Mouse (Mus musculus) forebrain, embryonic 14.5 days (tissue): ENCODE measurements at regions not wholly inside any gene's neighbourhood (a gene's known extent, or its start where the extent isn't known, plus 50 kb on each side); places are given as distances from the start of the nearest gene placed in this dataset.
"Not testable (repeated sequence)": the region's sequence is repeated elsewhere in the genome, so short reads cannot be mapped to it uniquely, and the experiment has no call there.

Experiments used
- ATAC-seq: fragments of 200-750 bp; cut with Nextera tagmentation; 2 replicates; pipeline ENCODE4 v1.8.0; 2017; ENCODE audit warnings: mild to moderate bottlenecking, moderate library complexity
- DNase-seq: peaks from one replicate; pipeline ENCODE4 v3.0.0-alpha.2; 2015; ENCODE audit warnings: low spot score
- H3K27ac ChIP-seq: fragments of 300-500 bp; sonication (generic); 2 replicates; pipeline ENCODE4 v1.5.1; 2014; ENCODE audit warnings: low read depth, mild to moderate bottlenecking, control low read depth, low read length, moderate library complexity
- H3K27me3 ChIP-seq: fragments of 300-500 bp; sonication (generic); replicated peaks from 2 replicates; pipeline ENCODE4 v1.6.1; 2014; ENCODE audit warnings: low read length, control low read depth, mixed read lengths; ENCODE audit not compliant: control insufficient read depth, insufficient read depth
- H3K36me3 ChIP-seq: fragments of 300-500 bp; sonication (generic); 2 replicates; pipeline ENCODE4 v1.6.1; 2014; ENCODE audit warnings: low read length, control low read depth; ENCODE audit not compliant: control insufficient read depth, insufficient read depth
- H3K4me1 ChIP-seq: fragments of 300-500 bp; sonication (generic); 2 replicates; pipeline ENCODE4 v1.6.1; 2014; ENCODE audit warnings: antibody characterized with exemption, low read length, control low read depth; ENCODE audit not compliant: control insufficient read depth, insufficient read depth
- H3K4me2 ChIP-seq: fragments of 300-500 bp; sonication (generic); 2 replicates; pipeline ENCODE4 v1.6.1; 2014; ENCODE audit warnings: mild to moderate bottlenecking, control low read depth, low read length
- H3K4me3 ChIP-seq: fragments of 300-500 bp; sonication (generic); 2 replicates; pipeline ENCODE4 v1.5.1; 2014; ENCODE audit warnings: low read depth, low read length, control low read depth
- H3K9ac ChIP-seq: fragments of 300-500 bp; sonication (generic); 2 replicates; pipeline ENCODE4 v1.6.1; 2014; ENCODE audit warnings: mild to moderate bottlenecking, low read length, control low read depth, moderate library complexity
- H3K9me3 ChIP-seq: fragments of 300-500 bp; sonication (generic); replicated peaks from 2 replicates; pipeline ENCODE4 v1.6.1; 2016; ENCODE audit warnings: low read length, control low read depth, mixed read lengths; ENCODE audit not compliant: control insufficient read depth
- WGBS: fragments of 180-500 bp; shearing (Covaris S2); extraction: QIAGEN DNeasy Blood & Tissue Kit; methylation state at CpG from one replicate; pipeline ENCODE4 v1.1.7; 2014; 5-methylcytosine and 5-hydroxymethylcytosine counted together

- 74% methylated on average over 5 of the region's 5 CpGs for WGBS
- H3K27ac ChIP-seq, DNase-seq, H3K9me3 ChIP-seq, ATAC-seq, H3K27me3 ChIP-seq, H3K4me2 ChIP-seq, H3K4me1 ChIP-seq, H3K4me3 ChIP-seq, H3K9ac ChIP-seq, H3K36me3 ChIP-seq: not testable (repeated sequence)
These were observed 74.4 kb upstream of the Oxtr start for GRCm38 (mm10) chr6:112564119-112564518.

- not testable (repeated sequence) for H3K4me3 ChIP-seq, H3K4me2 ChIP-seq, H3K4me1 ChIP-seq, ATAC-seq, H3K27me3 ChIP-seq, H3K36me3 ChIP-seq, DNase-seq, H3K9me3 ChIP-seq, H3K9ac ChIP-seq, H3K27ac ChIP-seq
- WGBS = 97% methylated on average over 17 of the region's 17 CpGs
These were observed 73.9 kb upstream of the Oxtr start for GRCm38 (mm10) chr6:112563659-112564058.

DNA sequence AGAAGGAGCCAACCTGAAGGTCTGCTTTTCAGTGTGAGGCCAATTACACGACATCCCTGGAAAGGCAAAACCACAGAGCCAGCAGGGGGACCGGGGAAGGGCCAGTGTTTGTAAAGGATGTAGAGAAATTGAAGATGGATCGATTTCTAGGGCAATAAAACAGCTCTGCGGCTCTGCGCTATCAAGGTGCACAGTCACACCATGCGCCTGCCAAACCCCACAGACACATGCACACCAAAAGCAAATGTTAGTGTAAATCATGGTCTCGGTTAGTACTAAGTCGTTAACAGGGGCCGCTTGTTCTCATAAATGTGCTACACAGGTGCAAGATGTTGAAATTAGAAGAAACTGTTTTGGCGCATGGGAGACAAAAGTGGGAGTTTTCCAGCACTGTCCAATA, 72.3 kb upstream of the Oxtr start:
- ATAC-seq (peak; percentile 26; the same call in 1 of the 2 replicates), DNase-seq (no peak)
- no peak overlapping the region for H3K27ac ChIP-seq

GRCm38 (mm10) chr6:112561568-112561967, 71.8 kb upstream of the Oxtr start:
- Histone ChIP-seq H3K4me1 (peaks cover 9% of the 10 kb centered on the region; the same call in 1 of the 2 replicates), H3K9ac (0 out of 2 replicates have a peak overlapping the region, but pooled peaks have one; percentile 8), H3K9me3 (no peaks in the 10 kb centered on the region), H3K4me3 (no peak overlapping the region), H3K27me3 (no peaks in the 10 kb centered on the region), H3K27ac (no peak overlapping the region), H3K36me3 (no peaks in the 10 kb centered on the region), H3K4me2 (no peak overlapping the region)
- 21% methylated on average over 7 of the region's 7 CpGs for WGBS
- peak; percentile 69 for DNase-seq
- ATAC-seq = peak; percentile 68

More for the DNA sequence above, 72.3 kb upstream of the Oxtr start:
- Histone ChIP-seq H3K9me3 (no peaks in the 10 kb centered on the region), H3K4me3 (no peak overlapping the region), H3K9ac (0 out of 2 replicates have a peak overlapping the region, but pooled peaks have one; percentile 8), H3K4me1 (peaks cover 9% of the 10 kb centered on the region; the same call in 1 of the 2 replicates), H3K27me3 (no peaks in the 10 kb centered on the region), H3K4me2 (no peak overlapping the region), H3K36me3 (no peaks in the 10 kb centered on the region)
- WGBS = 64% methylated on average over 10 of the region's 10 CpGs

DNA sequence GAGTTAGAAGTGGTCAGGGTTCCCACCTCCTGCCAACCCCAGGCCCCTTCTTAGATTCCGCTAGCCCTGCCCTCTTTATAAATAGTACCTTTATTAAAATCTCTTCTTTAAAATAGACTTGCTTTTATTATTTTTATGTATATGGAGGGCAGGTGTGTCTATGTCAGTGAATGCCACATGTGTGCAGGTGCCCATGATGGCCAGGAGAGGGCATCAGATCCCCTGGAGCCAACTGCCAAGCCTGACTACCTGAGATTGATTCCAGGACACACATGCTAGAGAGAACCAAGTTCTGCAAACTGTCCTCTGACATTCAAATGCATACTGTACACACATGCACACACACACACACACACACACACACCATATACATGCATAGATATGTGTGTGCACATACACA, 69.8 kb upstream of the Oxtr start:
- H3K4me1 ChIP-seq = peaks cover 9% of the 10 kb centered on the region; the same call in 1 of the 2 replicates
- no peak for DNase-seq
- no peaks in the 10 kb centered on the region for H3K9me3 ChIP-seq
- no peaks in the 10 kb centered on the region for H3K36me3 ChIP-seq
- H3K27me3 ChIP-seq = no peaks in the 10 kb centered on the region
- H3K27ac ChIP-seq = no peak overlapping the region
- ATAC-seq = no peak
- WGBS = 100% methylated on average over 1 of the region's 1 CpGs
- H3K4me3 ChIP-seq = no peak overlapping the region
- no peak overlapping the region for H3K9ac ChIP-seq
- H3K4me2 ChIP-seq = no peak overlapping the region

GRCm38 (mm10) chr6:112557516-112557915, 67.8 kb upstream of the Oxtr start:
- H3K4me3 ChIP-seq = no peak overlapping the region
- no peak overlapping the region for H3K9ac ChIP-seq
- H3K36me3 ChIP-seq = no peaks in the 10 kb centered on the region
- DNase-seq = no peak
- H3K4me1 ChIP-seq = peaks cover 9% of the 10 kb centered on the region; the same call in 1 of the 2 replicates
- no peak for ATAC-seq
- H3K9me3 ChIP-seq = no peaks in the 10 kb centered on the region
- H3K27me3 ChIP-seq = no peaks in the 10 kb centered on the region
- no peak overlapping the region for H3K27ac ChIP-seq
- WGBS = 84% methylated on average over 2 of the region's 2 CpGs
- H3K4me2 ChIP-seq = no peak overlapping the region

DNA sequence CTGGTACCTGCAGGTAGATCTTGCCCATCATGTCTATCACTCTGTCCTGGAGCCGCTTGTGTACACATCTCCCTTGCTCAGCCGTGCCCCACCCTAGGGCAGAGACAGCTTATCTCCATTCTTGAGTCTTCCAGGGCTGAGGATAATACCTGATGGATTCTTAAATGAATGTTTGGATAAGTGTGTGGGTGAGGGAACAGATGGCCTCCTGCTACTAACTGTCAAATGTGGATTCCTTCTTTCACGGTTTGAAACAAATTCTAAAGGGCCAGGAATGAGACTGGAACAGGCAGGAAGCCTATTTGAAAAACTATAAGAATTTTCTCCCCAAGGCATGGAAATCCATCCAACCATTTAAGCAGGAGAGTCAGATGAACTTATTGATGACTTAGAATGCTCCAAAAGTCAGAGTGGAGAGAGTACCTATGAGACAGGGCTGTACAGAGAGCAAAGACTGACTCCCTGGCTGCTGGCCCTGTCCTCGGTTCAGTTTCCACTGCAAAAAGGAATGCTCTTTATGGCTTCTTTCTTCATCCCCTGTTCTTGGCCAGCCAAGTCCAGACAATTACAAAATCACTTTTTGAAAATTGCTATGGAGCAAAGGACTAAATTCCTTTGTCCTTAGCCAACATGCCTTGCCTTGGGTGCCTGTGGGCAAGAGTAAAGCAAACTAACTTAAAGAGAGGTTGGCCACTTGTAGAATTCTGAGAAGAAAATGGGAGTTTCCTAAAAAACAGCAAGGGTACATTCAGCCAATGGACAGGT, 66.8 kb upstream of the Oxtr start:
- no peak for DNase-seq
- Histone ChIP-seq H3K36me3 (no peaks in the 10 kb centered on the region), H3K9me3 (no peaks in the 10 kb centered on the region), H3K27ac (no peak overlapping the region), H3K4me1 (peaks cover 2% of the 10 kb centered on the region; the same call in 1 of the 2 replicates), H3K9ac (no peak overlapping the region), H3K4me2 (no peak overlapping the region), H3K27me3 (no peaks in the 10 kb centered on the region), H3K4me3 (no peak overlapping the region)
- WGBS = 88% methylated on average over 4 of the region's 4 CpGs
- ATAC-seq = no peak

DNA sequence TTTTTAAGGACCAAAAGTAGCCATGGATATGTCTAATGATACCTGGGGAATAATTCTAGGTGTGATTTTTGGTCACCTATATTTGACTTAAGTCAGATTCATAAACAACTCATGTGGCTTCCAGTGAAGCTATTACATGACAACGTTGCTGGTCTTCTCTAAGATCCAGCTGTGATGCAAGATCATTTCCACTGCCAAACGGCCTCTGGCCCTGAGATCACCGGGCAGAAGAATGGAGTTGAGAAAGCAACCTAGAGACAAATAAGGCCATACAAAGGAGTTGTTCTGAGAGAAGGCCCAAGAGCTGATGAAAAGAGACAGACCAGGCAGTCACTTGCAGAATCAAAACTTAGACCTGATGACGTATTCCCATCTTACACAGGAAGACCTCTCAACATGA, 64.3 kb upstream of the Oxtr start:
- Histone ChIP-seq H3K9me3 (no peaks in the 10 kb centered on the region), H3K9ac (no peak overlapping the region), H3K4me1 (no peaks in the 10 kb centered on the region), H3K4me3 (no peak overlapping the region), H3K36me3 (no peaks in the 10 kb centered on the region), H3K27ac (no peak overlapping the region), H3K27me3 (no peaks in the 10 kb centered on the region), H3K4me2 (no peak overlapping the region)
- ATAC-seq (no peak), DNase-seq (no peak)
- WGBS = 86% methylated on average over 4 of the region's 4 CpGs

DNA sequence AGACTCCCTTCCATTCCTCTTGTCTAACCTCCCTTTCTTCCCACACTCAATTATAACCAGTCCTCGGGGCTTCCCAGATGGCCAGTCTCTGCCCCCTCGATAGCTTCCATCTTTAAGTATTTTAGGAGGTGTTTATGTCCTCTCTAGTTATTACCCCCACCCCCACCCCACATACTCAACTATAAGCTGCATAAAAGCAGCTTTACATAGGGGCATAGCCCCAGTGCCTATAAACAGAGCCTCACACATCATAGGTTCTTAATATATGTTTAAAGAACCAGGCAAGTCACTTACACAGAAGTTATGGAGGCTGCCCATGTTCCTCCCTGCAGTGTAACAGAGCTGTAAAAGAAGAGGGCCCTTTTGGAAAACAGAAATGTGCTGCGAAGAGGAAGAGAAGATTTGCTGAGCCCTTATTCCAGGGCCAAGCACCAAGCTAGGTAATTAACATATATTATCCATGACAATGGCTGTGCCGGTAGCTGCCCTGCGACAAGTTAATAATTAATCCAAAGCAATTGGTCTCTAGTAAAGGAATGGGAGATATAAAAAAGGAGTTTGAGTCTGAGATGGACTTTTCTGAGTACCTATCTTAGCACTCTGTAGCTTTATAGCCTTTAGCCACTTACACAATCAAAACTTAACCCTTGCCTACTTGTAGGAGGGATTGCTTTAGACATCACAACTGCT, 63.6 kb upstream of the Oxtr start:
- DNase-seq = no peak
- no peak overlapping the region for H3K4me3 ChIP-seq
- no peak for ATAC-seq

More for the DNA sequence above, 63.6 kb upstream of the Oxtr start:
- no peak overlapping the region for H3K27ac ChIP-seq
- no peaks in the 10 kb centered on the region for H3K9me3 ChIP-seq
- H3K4me2 ChIP-seq = no peak overlapping the region
- no peak overlapping the region for H3K9ac ChIP-seq
- no peaks in the 10 kb centered on the region for H3K27me3 ChIP-seq
- H3K36me3 ChIP-seq = no peaks in the 10 kb centered on the region
- 32% methylated on average over 5 of the region's 5 CpGs for WGBS
- H3K4me1 ChIP-seq = no peaks in the 10 kb centered on the region
